Comparison of ENCODE assay signal across 11 mouse cellular contexts in the genomic region with DNA sequence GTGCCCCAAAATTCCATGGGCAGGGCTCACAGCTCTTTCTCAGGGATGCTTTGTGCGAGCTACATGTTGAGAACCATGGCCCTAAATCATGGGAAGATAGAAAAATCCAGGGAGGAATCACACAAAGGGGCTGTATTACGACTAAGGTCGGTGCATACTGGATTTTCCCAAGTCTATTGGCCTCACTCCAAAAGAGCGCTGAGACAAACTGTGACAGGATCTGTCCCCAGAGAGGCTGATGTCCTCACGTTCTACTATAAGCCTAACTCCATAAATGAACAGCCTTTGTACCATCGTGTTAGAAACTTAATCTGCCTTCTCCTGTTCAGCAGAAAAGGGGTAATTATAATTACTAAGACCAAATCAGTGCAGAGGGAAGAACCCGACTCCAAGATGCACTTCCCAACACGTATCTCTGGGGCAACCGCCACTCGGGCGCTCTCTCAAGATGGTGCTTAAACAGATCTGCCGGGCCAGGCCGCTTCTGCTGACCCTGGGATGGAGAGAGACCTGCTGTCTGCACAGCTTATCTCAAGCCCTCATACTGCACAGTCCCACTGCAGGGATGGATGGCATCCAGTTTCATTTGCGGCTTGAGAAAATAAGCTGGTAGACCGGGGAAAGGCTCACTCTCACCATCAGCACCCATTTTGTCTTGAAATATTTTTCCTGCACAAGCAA. TPM values are rescaled to one million over a fixed set of nuclear protein-coding genes. Genes with fewer than 3 reads are reported as not detected.
DNase-seq lines count a peak whose midpoint lies in the region; ATAC-seq and TF ChIP-seq lines count a peak whose summit lies in the region.
"Had no signal": no experiment of that assay in that cellular context is flagged by ENCODE, and none has a peak within 500 bp of the region (broad histone marks: within the 10 kb centered on the region; RNA-seq: fewer than 3 reads in every experiment).

No protein-coding gene starts in this region.

- no peaks in the 10 kb centered on the region for H3K27me3 ChIP-seq in kidney, adult 2 months (replicated peaks; ENCODE audit: control insufficient read depth, insufficient read depth, low read length)
- H3K27me3 ChIP-seq in heart, adult 2 months (ENCODE audit: control insufficient read depth, insufficient read depth, low read length): no peaks in the 10 kb centered on the region
- no peaks in the 10 kb centered on the region for H3K27me3 ChIP-seq in hindbrain, embryonic 16.5 days (replicated peaks; ENCODE audit: control insufficient read depth, insufficient read depth, low read length)
- no peaks in the 10 kb centered on the region for H3K27me3 ChIP-seq in intestine, embryonic 15.5 days (replicated peaks)
- H3K27me3 ChIP-seq in lung, postnatal 0 days (replicated peaks; ENCODE audit: insufficient read depth, low read length): no peaks in the 10 kb centered on the region
- H3K27me3 ChIP-seq: liver, embryonic 13.5 days had no signal

- no peaks in the 10 kb centered on the region for H3K36me3 ChIP-seq in kidney, adult 2 months (ENCODE audit: control insufficient read depth, insufficient read depth, low read length)
- peaks cover 7% of the 10 kb centered on the region; the same call in 1 of the 2 replicates for H3K36me3 ChIP-seq in heart, adult 2 months (ENCODE audit: control insufficient read depth, insufficient read depth, low read length)
- peaks cover 8% of the 10 kb centered on the region; the same call in 1 of the 2 replicates for H3K36me3 ChIP-seq in hindbrain, embryonic 16.5 days (ENCODE audit: control insufficient read depth, insufficient read depth, low read length)
- peaks cover 9% of the 10 kb centered on the region for H3K36me3 ChIP-seq in intestine, embryonic 15.5 days
- peaks cover 12% of the 10 kb centered on the region; the same call in 1 of the 2 replicates for H3K36me3 ChIP-seq in lung, postnatal 0 days (ENCODE audit: insufficient read depth, low read length)

- ATAC-seq in hindbrain, embryonic 16.5 days: 0 out of 2 replicates have a peak, but pooled peaks have one; percentile 31
- no peak for ATAC-seq in intestine, embryonic 15.5 days
- no peak for ATAC-seq in lung, postnatal 0 days

- H3K27ac ChIP-seq in kidney, adult 2 months (ENCODE audit: insufficient read depth, low read depth, low read length): no peak overlapping the region
- H3K27ac ChIP-seq in brown adipose tissue, adult 24 weeks (replicated peaks; ENCODE audit: low read depth, low read length): peak overlapping the region; percentile 86
- peak overlapping the region; percentile 80 for H3K27ac ChIP-seq in heart, adult 2 months
- H3K27ac ChIP-seq in hindbrain, embryonic 16.5 days (ENCODE audit: low read depth, low read length): peak overlapping the region; percentile 31; the same call in 1 of the 2 replicates
- no peak overlapping the region for H3K27ac ChIP-seq in intestine, embryonic 15.5 days
- H3K27ac ChIP-seq in lung, postnatal 0 days (ENCODE audit: low read length): no peak overlapping the region
- H3K27ac ChIP-seq: liver, embryonic 13.5 days had no signal

- TF ChIP-seq EP300 in heart, adult 2 months (IDR thresholded peaks at IDR 0.05; ENCODE audit: insufficient read depth, low read depth, low read length): 0 out of 2 replicates have a peak, but pooled peaks have one; percentile 10
- no peak for TF ChIP-seq EP300 in lung, postnatal 0 days (IDR thresholded peaks at IDR 0.05)

- DNase-seq in kidney, adult 2 months: peak; percentile 38
- no peak for DNase-seq in kidney, adult 18-20 months
- DNase-seq in heart, adult 2 months: peak in 1 of 2 experiments; percentile 48
- DNase-seq in lung, postnatal 0 days (ENCODE audit: low spot score): no peak
- no peak for DNase-seq in right cerebral cortex, postnatal 10 days (ENCODE audit: low spot score in 2 of 2)
- DNase-seq: liver, embryonic 13.5 days had no signal

- H3K9ac ChIP-seq in heart, adult 2 months (ENCODE audit: low read depth, low read length): 0 out of 2 replicates have a peak overlapping the region, but pooled peaks have one; percentile 31
- no peak overlapping the region for H3K9ac ChIP-seq in hindbrain, embryonic 16.5 days (ENCODE audit: low read depth, low read length)
- H3K9ac ChIP-seq in intestine, embryonic 15.5 days: no peak overlapping the region
- H3K9ac ChIP-seq in lung, postnatal 0 days (replicated peaks; ENCODE audit: low read depth): no peak overlapping the region
- H3K9ac ChIP-seq: liver, embryonic 13.5 days had no signal

- TF ChIP-seq CTCF in kidney, adult 2 months (conservative IDR thresholded peaks at IDR 0.05; ENCODE audit: insufficient read depth, insufficient read length, low read depth, low read length): no peak
- no peak for TF ChIP-seq CTCF in heart, adult 2 months (IDR thresholded peaks at IDR 0.05)
- no peak for TF ChIP-seq CTCF in lung, postnatal 0 days (IDR thresholded peaks at IDR 0.05)

- no peak overlapping the region for H3K4me2 ChIP-seq in hindbrain, embryonic 16.5 days (ENCODE audit: low read length)
- H3K4me2 ChIP-seq in intestine, embryonic 15.5 days (replicated peaks): no peak overlapping the region
- no peak overlapping the region for H3K4me2 ChIP-seq in lung, postnatal 0 days (replicated peaks; ENCODE audit: low read depth, low read length)
- H3K4me2 ChIP-seq: liver, embryonic 13.5 days had no signal

- intact Hi-C loops in heart, adult 2 months (cut with DNase I): loop anchor here (1.0 to 5.0 kb wide), 2 partner anchors 9 to 59 kb away; a partner anchor contains a TSS

- H3K9me3 ChIP-seq in hindbrain, embryonic 16.5 days (ENCODE audit: control insufficient read depth, low read length): no peaks in the 10 kb centered on the region
- no peaks in the 10 kb centered on the region for H3K9me3 ChIP-seq in intestine, embryonic 15.5 days
- H3K9me3 ChIP-seq in lung, postnatal 0 days (ENCODE audit: low read length): no peaks in the 10 kb centered on the region
- H3K9me3 ChIP-seq: G1E; liver, embryonic 13.5 days had no signal

- no peak overlapping the region for H3K4me3 ChIP-seq in kidney, adult 2 months (ENCODE audit: insufficient read depth, low read depth, low read length)
- H3K4me3 ChIP-seq in brown adipose tissue, adult 24 weeks (ENCODE audit: insufficient read depth, low read depth, low read length): no peak overlapping the region
- H3K4me3 ChIP-seq in heart, adult 2 months: peak overlapping the region; percentile 0; the same call in 1 of the 2 replicates
- H3K4me3 ChIP-seq in hindbrain, embryonic 16.5 days (ENCODE audit: low read length): no peak overlapping the region
- H3K4me3 ChIP-seq in intestine, embryonic 15.5 days (replicated peaks): no peak overlapping the region
- H3K4me3 ChIP-seq in lung, postnatal 0 days (ENCODE audit: low read depth, low read length): no peak overlapping the region
- H3K4me3 ChIP-seq: liver, embryonic 13.5 days; myocyte had no signal

- peaks cover 25% of the 10 kb centered on the region for H3K4me1 ChIP-seq in kidney, adult 2 months (ENCODE audit: control insufficient read depth, insufficient read depth, low read length)
- H3K4me1 ChIP-seq in brown adipose tissue, adult 24 weeks (ENCODE audit: control insufficient read depth, insufficient read depth, insufficient read length, low read length): peaks cover 70% of the 10 kb centered on the region
- H3K4me1 ChIP-seq in heart, adult 2 months (ENCODE audit: control insufficient read depth, insufficient read depth, low read length): peaks cover 54% of the 10 kb centered on the region
- H3K4me1 ChIP-seq in hindbrain, embryonic 16.5 days (ENCODE audit: control insufficient read depth, insufficient read depth, low read depth, low read length): peaks cover 21% of the 10 kb centered on the region
- 0 out of 2 replicates have a peak, but pooled peaks cover 4% of the 10 kb centered on the region for H3K4me1 ChIP-seq in intestine, embryonic 15.5 days (replicated peaks)
- peaks cover 21% of the 10 kb centered on the region for H3K4me1 ChIP-seq in lung, postnatal 0 days (ENCODE audit: insufficient read depth, low read depth, low read length)

- peaks cover 3% of the 10 kb centered on the region; the same call in 1 of the 2 replicates for H3K79me2 ChIP-seq in heart, adult 2 months (replicated peaks; ENCODE audit: control insufficient read depth, insufficient read depth, low read length)

- WGBS in kidney, adult 2 months: 57% methylated on average over 15 of the region's 15 CpGs
- WGBS in heart, adult 2 months: 26% methylated on average over 15 of the region's 15 CpGs
- 55% methylated on average over 15 of the region's 15 CpGs for WGBS in hindbrain, embryonic 16.5 days
- 76% methylated on average over 15 of the region's 15 CpGs for WGBS in intestine, embryonic 15.5 days
- 53% methylated on average over 15 of the region's 15 CpGs for WGBS in lung, postnatal 0 days

- TF ChIP-seq POLR2A in kidney, adult 2 months (IDR thresholded peaks at IDR 0.05; ENCODE audit: low read depth, low read length): no peak
- 0 out of 2 replicates have a peak, but pooled peaks have one; percentile 17 for TF ChIP-seq POLR2A in heart, adult 2 months (IDR thresholded peaks at IDR 0.05; ENCODE audit: insufficient read depth, low read depth, low read length)

RNA-seq across cellular contexts. Expression of a gene that starts 9.1 kb away (rescaled TPM):
- 60.8 and 64.8 TPM in 2 replicates for polyA plus RNA-seq in kidney, adult 2 months (2012; rRNA removed)
- polyA plus RNA-seq in brown adipose tissue, adult 24 weeks (2012; ENCODE audit: insufficient read depth, insufficient read length, missing spikeins): 18.4 and 27.2 TPM in 2 replicates
- total RNA-seq in heart, adult 2 months (2021): 10 to 100 TPM; 36.8 to 39.2 TPM
- 35.1 and 46.8 TPM in 2 replicates for polyA plus RNA-seq in heart, adult 2 months (2012; rRNA removed)
- 18.7 and 21.6 TPM in 2 replicates for polyA plus RNA-seq in hindbrain, embryonic 16.5 days (2015; fragmentation: Nextera tagmentation; extraction: Ambion mirVana)
- 20.7 and 22.6 TPM in 2 replicates for polyA plus RNA-seq in intestine, embryonic 15.5 days (2015; fragmentation: Nextera tagmentation; extraction: Ambion mirVana)
- 27.9 and 31.0 TPM in 2 replicates for polyA plus RNA-seq in lung, postnatal 0 days (2015; fragmentation: Nextera tagmentation; extraction: Ambion mirVana)

RNA-seq across cellular contexts. Expression of a gene that starts 18.3 kb away (rescaled TPM):
- polyA plus RNA-seq in kidney, adult 2 months (2012; rRNA removed): 0.01 and 0.02 TPM in 2 replicates
- not detected in 2 replicates for polyA plus RNA-seq in brown adipose tissue, adult 24 weeks (2012; ENCODE audit: insufficient read depth, insufficient read length, missing spikeins)
- total RNA-seq in heart, adult 2 months (2021): under 1 TPM; 0.50 TPM
- polyA plus RNA-seq in heart, adult 2 months (2012; rRNA removed): 0.20 and 0.53 TPM in 2 replicates
- 3.7 and 4.8 TPM in 2 replicates for polyA plus RNA-seq in hindbrain, embryonic 16.5 days (2015; fragmentation: Nextera tagmentation; extraction: Ambion mirVana)
- polyA plus RNA-seq in intestine, embryonic 15.5 days (2015; fragmentation: Nextera tagmentation; extraction: Ambion mirVana): 0.11 and 0.25 TPM in 2 replicates
- 0.33 and 0.40 TPM in 2 replicates for polyA plus RNA-seq in lung, postnatal 0 days (2015; fragmentation: Nextera tagmentation; extraction: Ambion mirVana)
- polyA plus RNA-seq: G1E had no signal

Comparison
In these comparisons a context has a peak if more than half of its experiments do, and no peak if none do; other contexts are left out.
1. H3K27ac ChIP-seq: peak in brown adipose tissue, adult 24 weeks (single experiment), heart, adult 2 months (single experiment) and hindbrain, embryonic 16.5 days (single experiment); none in kidney, adult 2 months (single experiment), intestine, embryonic 15.5 days (single experiment) and lung, postnatal 0 days (single experiment).